Mouse (Mus musculus): ENCODE data around the gene Cluh. TPM values are rescaled to one million over a fixed set of nuclear protein-coding genes. Genes with fewer than 3 reads are reported as not detected.
A peak's percentile ranks its signal among the peaks of the same experiment; 100 is the strongest.

Gene Cluh
- total and polyA plus RNA-seq, 3 experiments = 63.1 to 151 (median 86.4) TPM

- in situ Hi-C loops (cut with MboI; ENCODE audit: low pct_ligation_motif_present, low pct_unique_long_range_greater_than_20kb, low sequenced_read_pairs) (loop anchor here (5.0 to 25.0 kb wide), 2 partner anchors 179 to 514 kb away; partner anchors contain the start of gene Hic1), dilution Hi-C loops (cut with MboI; ENCODE audit: extremely low pct_ligation_motif_present, extremely low pct_unique_long_range_greater_than_20kb, low sequenced_read_pairs) (no loop called here)
- Histone ChIP-seq H3K4me2 (ENCODE audit: insufficient read depth, low read depth, poor library complexity, severe bottlenecking) (no peak overlapping the region), H3K27me3 (replicated peaks) (peaks cover 1% of the 10 kb centered on the region), H3K4me1 (ENCODE audit: control insufficient read depth in 1 of 2, insufficient read depth in 2 of 2) (peaks cover 30 to 46% of the 10 kb centered on the region in 2 experiments), H3K9ac (ENCODE audit: insufficient read depth, low read depth) (no peak overlapping the region), H3K36me3 (replicated peaks in 1 of 2; ENCODE audit: control insufficient read depth in 1 of 2, insufficient read depth in 1 of 2, low read length in 1 of 2) (peaks cover 0 to 23% of the 10 kb centered on the region in 2 experiments), H3K9me3 (replicated peaks; ENCODE audit: low read length) (no peaks in the 10 kb centered on the region), H3K79me2 (replicated peaks; ENCODE audit: control insufficient read depth, extremely low read depth, insufficient read depth, poor library complexity, severe bottlenecking) (peaks cover 37% of the 10 kb centered on the region), H3K27ac (ENCODE audit: insufficient read depth, low read depth) (no peak overlapping the region), H3K4me3 (replicated peaks in 1 of 3; ENCODE audit: low read depth in 2 of 3, low read length in 2 of 3, poor library complexity in 1 of 3) (no peak overlapping the region)
- DNase-seq (ENCODE audit: extremely low read depth) = no peak
- TF ChIP-seq PAX5 (IDR thresholded peaks at IDR 0.05; ENCODE audit: low read length) (no peak), MAFK (IDR thresholded peaks at IDR 0.05; ENCODE audit: insufficient replicate concordance, low read length) (no peak), IRF4 (IDR thresholded peaks at IDR 0.05; ENCODE audit: low read depth, low read length) (no peak), POLR2AphosphoS2 (IDR thresholded peaks at IDR 0.05; ENCODE audit: low read depth, low read length) (no peak), EP300 (IDR thresholded peaks at IDR 0.05; ENCODE audit: low read length) (no peak), E2F4 (IDR thresholded peaks at IDR 0.05; ENCODE audit: insufficient replicate concordance, low read depth, low read length) (no peak), RAD21 (IDR thresholded peaks at IDR 0.05; ENCODE audit: low read depth, low read length) (no peak), BHLHE40 (IDR thresholded peaks at IDR 0.05; ENCODE audit: low read depth, low read length) (no peak), CHD1 (IDR thresholded peaks at IDR 0.05; ENCODE audit: low read depth, low read length) (no peak), JUND (conservative IDR thresholded peaks at IDR 0.05; ENCODE audit: low read depth, low read length) (no peak), UBTF (IDR thresholded peaks at IDR 0.05; ENCODE audit: low read depth, low read length) (no peak), SMC3 (IDR thresholded peaks at IDR 0.05; ENCODE audit: low read depth, low read length) (no peak), GABPA (IDR thresholded peaks at IDR 0.05; ENCODE audit: insufficient replicate concordance, low read depth, low read length) (no peak), USF1 (IDR thresholded peaks at IDR 0.05; ENCODE audit: low read depth, low read length) (no peak), CHD2 (IDR thresholded peaks at IDR 0.05; ENCODE audit: low read length) (no peak), POLR2A (IDR thresholded peaks at IDR 0.05; ENCODE audit: low read depth, low read length) (no peak)
These were observed 1.3 kb upstream of the Cluh start for GRCm38 (mm10) chr11:74647966-74648365.

GRCm38 (mm10) chr11:74648676-74649075 is 619 bp upstream of the Cluh start:
- H3K4me2 ChIP-seq (ENCODE audit: insufficient read depth, low read depth, poor library complexity, severe bottlenecking) = peak overlapping the region; percentile 70
- dilution Hi-C loops (cut with MboI; ENCODE audit: extremely low pct_ligation_motif_present, extremely low pct_unique_long_range_greater_than_20kb, low sequenced_read_pairs) (no loop called here), in situ Hi-C loops (cut with MboI; ENCODE audit: low pct_ligation_motif_present, low pct_unique_long_range_greater_than_20kb, low sequenced_read_pairs) (loop anchor here (5.0 to 25.0 kb wide), 2 partner anchors 179 to 514 kb away; partner anchors contain the start of gene Hic1)
- H3K9me3 ChIP-seq (replicated peaks; ENCODE audit: low read length) = no peaks in the 10 kb centered on the region
- peaks cover 37 to 53% of the 10 kb centered on the region in 2 experiments for H3K4me1 ChIP-seq (ENCODE audit: control insufficient read depth in 1 of 2, insufficient read depth in 2 of 2)
- peak overlapping the region; percentile 28; the same call in 1 of the 2 replicates for H3K27ac ChIP-seq (ENCODE audit: insufficient read depth, low read depth)
- TF ChIP-seq HCFC1 (IDR thresholded peaks at IDR 0.05; ENCODE audit: low read depth, low read length) = no peak
- TF ChIP-seq POLR2A (IDR thresholded peaks at IDR 0.05; ENCODE audit: low read depth, low read length) = no peak
- no peak for TF ChIP-seq MAX (IDR thresholded peaks at IDR 0.05; ENCODE audit: low read length)
- no peak for TF ChIP-seq KAT2A (IDR thresholded peaks at IDR 0.05; ENCODE audit: insufficient replicate concordance, low read length)
- no peak for TF ChIP-seq CHD1 (IDR thresholded peaks at IDR 0.05; ENCODE audit: low read depth, low read length)
- no peak for TF ChIP-seq GABPA (IDR thresholded peaks at IDR 0.05; ENCODE audit: insufficient replicate concordance, low read depth, low read length)
- TF ChIP-seq PAX5 (IDR thresholded peaks at IDR 0.05; ENCODE audit: low read length) = no peak
- no peak for TF ChIP-seq NRF1 (IDR thresholded peaks at IDR 0.05; ENCODE audit: low read depth, low read length)
- no peak for TF ChIP-seq MYC (IDR thresholded peaks at IDR 0.05; ENCODE audit: low read depth, low read length)
- peaks cover 44% of the 10 kb centered on the region for H3K79me2 ChIP-seq (replicated peaks; ENCODE audit: control insufficient read depth, extremely low read depth, insufficient read depth, poor library complexity, severe bottlenecking)
- peak overlapping the region; percentile 58 to 96 (median 62) for H3K4me3 ChIP-seq (replicated peaks in 1 of 3; ENCODE audit: low read depth in 2 of 3, low read length in 2 of 3, poor library complexity in 1 of 3)
- DNase-seq (ENCODE audit: extremely low read depth) = no peak
- peak overlapping the region; percentile 48; the same call in 1 of the 2 replicates for H3K9ac ChIP-seq (ENCODE audit: insufficient read depth, low read depth)
- peaks cover 1% of the 10 kb centered on the region for H3K27me3 ChIP-seq (replicated peaks)
- peaks cover 0 to 30% of the 10 kb centered on the region in 2 experiments for H3K36me3 ChIP-seq (replicated peaks in 1 of 2; ENCODE audit: control insufficient read depth in 1 of 2, insufficient read depth in 1 of 2, low read length in 1 of 2)

All from CH12.LX (cell line).